Mouse (Mus musculus) brain, embryonic 14.5 days (tissue): Measurements from ENCODE around the gene Zmiz2.

Experiments used
- CTCF ChIP-seq: fragments of 200-500 bp; IDR thresholded peaks from 2 replicates; pipeline ENCODE4 v1.5.1; 2012; ENCODE audit warnings: inconsistent platforms, mild to moderate bottlenecking, moderate library complexity, borderline replicate concordance; ENCODE audit not compliant: insufficient read depth, insufficient read length; ENCODE audit errors: extremely low read depth
- POLR2A ChIP-seq: fragments of 200-500 bp; IDR thresholded peaks from 2 replicates; pipeline ENCODE4 v1.6.1; 2012; ENCODE audit warnings: mild to moderate bottlenecking, inconsistent platforms, borderline replicate concordance; ENCODE audit not compliant: poor library complexity, insufficient read depth, insufficient read length, severe bottlenecking; ENCODE audit errors: extremely low read depth

- no peak for TF ChIP-seq POLR2A
- TF ChIP-seq CTCF, result no peak
Measured at GRCm38 (mm10) chr11:6442566-6442965, 53.7 kb downstream of the Zmiz2 start.
